Mouse (Mus musculus) bone marrow, adult 2 months (tissue): Measurements from ENCODE around the gene Tm4sf5.

Experiments used
- CTCF ChIP-seq: fragments of 200-500 bp; IDR thresholded peaks from 2 replicates; pipeline ENCODE4 v1.5.1; 2011; ENCODE audit warnings: low read length, control low read depth; ENCODE audit not compliant: control insufficient read depth, insufficient read depth
- POLR2A ChIP-seq: fragments of 200-500 bp; IDR thresholded peaks from 2 replicates; pipeline ENCODE4 v1.6.1; 2011; ENCODE audit warnings: low read depth, mild to moderate bottlenecking, control low read depth, low read length, borderline replicate concordance; ENCODE audit not compliant: control insufficient read depth

DNA sequence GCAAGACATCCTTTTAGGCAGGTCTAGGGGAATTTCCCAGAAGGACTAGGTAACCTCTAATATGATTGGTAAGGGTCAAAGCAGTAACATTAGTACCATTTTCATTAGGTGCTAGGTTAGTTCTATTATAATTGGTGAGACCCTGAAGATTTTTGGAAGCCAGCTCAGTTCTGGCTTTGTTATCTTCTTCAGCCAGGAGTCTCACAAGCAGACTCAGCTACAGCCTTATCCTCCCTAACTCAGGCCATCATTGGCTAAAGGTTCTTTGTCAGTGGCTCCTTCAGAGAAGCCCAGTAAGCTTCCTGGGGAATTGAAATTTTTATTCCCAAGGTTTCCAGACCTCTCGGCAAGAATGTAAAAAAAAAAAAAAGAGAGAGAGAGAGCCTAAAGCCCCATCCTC is 13.4 kb downstream of the Tm4sf5 start:
- TF ChIP-seq CTCF (no peak), POLR2A (no peak)
